Mouse (Mus musculus): ENCODE measurements at regions not wholly inside any gene's neighbourhood (a gene's known extent, or its start where the extent isn't known, plus 50 kb on each side); places are given as distances from the start of the nearest gene placed in this dataset.

DNA sequence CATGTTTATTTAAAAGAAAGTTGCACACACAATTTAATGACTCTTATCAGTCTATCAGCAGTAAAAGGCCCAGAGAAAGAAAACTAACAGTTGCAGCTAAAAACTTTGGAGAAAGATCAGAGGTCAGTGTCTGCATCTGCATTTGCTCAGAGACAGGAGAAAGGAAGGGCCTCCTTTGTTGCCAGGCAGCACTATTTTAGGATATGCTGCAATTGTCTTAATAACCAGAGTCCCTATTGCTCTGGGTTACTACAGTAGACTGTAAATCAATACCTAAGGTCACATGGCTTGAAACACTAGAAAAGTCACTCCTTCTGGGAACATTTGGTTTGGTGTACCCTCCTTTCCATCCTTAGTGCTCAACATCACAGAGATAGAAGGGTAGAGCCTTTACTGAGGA, 175.7 kb downstream of the Hdgfl1 start:
- H3K4me3 ChIP-seq: no peak overlapping the region
- no peaks in the 10 kb centered on the region for H3K4me1 ChIP-seq (replicated peaks)
- H3K27ac ChIP-seq: no peak overlapping the region
- no peak overlapping the region for H3K4me2 ChIP-seq
- no peak for ATAC-seq (replicated peaks; ENCODE audit: insufficient number of reproducible peaks, insufficient read depth, low FRiP score, low read depth)
- H3K9ac ChIP-seq: no peak overlapping the region
- no peaks in the 10 kb centered on the region for H3K9me3 ChIP-seq (replicated peaks)
- H3K36me3 ChIP-seq: no peaks in the 10 kb centered on the region
- H3K27me3 ChIP-seq: no peaks in the 10 kb centered on the region

DNA sequence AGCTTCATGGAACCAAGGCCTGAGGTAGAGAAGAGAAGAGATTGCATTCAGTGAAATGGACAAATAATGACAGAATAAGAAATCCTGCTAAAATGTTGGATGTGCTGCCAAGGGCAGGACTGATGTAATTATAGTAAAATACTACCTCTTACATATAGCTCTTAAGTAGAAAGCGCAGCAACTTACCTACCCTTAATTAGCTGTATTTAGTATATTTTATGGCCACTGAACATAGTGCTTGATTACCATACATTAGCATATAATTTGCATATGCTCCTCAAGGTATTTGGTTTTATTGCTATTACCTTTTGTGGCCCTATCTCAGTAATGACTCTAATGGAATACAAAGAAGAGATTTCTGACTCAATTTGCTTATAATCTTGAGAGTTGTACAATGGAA, 176.2 kb downstream of the Hdgfl1 start:
- Histone ChIP-seq H3K4me2 (no peak overlapping the region), H3K4me1 (replicated peaks) (no peaks in the 10 kb centered on the region), H3K9me3 (replicated peaks) (no peaks in the 10 kb centered on the region), H3K4me3 (no peak overlapping the region), H3K36me3 (no peaks in the 10 kb centered on the region), H3K27me3 (no peaks in the 10 kb centered on the region), H3K27ac (no peak overlapping the region), H3K9ac (no peak overlapping the region)
- WGBS: 98% methylated on average over 1 of the region's 1 CpGs
- no peak for ATAC-seq (replicated peaks; ENCODE audit: insufficient number of reproducible peaks, insufficient read depth, low FRiP score, low read depth)

DNA sequence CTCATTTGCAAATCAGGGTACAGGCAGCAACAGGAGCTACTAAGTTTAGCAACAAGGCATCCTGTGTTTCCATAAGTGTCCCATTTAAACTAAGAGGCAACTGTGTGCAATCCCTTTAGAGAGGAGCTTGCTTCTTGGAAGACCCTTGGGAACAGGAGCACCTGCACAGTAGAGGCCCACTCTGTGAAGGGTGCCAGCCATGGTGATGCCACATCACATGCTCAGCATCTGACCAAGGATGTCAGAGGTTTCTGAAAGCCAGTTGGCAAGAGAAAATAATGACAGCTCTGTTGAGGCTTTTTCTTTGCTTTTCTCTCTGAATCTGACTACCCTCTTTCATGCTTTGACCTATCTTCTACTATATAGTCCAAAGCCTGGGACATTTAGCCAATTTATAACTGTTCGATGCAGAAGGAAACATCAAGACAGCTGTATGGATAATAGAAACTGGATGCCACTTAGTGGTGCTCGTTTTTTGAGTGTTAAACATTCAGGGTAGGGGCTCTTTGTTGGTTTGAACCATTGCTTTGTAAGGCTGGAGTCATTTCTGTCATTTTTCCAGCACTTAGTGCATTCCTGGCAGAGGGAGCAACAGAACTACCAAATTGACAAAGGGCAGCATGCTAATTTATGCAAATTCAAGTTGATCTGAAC, 193.9 kb downstream of the Hdgfl1 start:
- H3K27me3 ChIP-seq: no peaks in the 10 kb centered on the region
- no peak overlapping the region for H3K4me2 ChIP-seq
- 72% methylated on average over 2 of the region's 2 CpGs for WGBS
- no peak overlapping the region for H3K27ac ChIP-seq
- H3K4me3 ChIP-seq: no peak overlapping the region
- ATAC-seq (replicated peaks; ENCODE audit: insufficient number of reproducible peaks, insufficient read depth, low FRiP score, low read depth): no peak
- H3K4me1 ChIP-seq (replicated peaks): no peaks in the 10 kb centered on the region
- H3K36me3 ChIP-seq: no peaks in the 10 kb centered on the region
- no peaks in the 10 kb centered on the region for H3K9me3 ChIP-seq (replicated peaks)
- no peak overlapping the region for H3K9ac ChIP-seq

DNA sequence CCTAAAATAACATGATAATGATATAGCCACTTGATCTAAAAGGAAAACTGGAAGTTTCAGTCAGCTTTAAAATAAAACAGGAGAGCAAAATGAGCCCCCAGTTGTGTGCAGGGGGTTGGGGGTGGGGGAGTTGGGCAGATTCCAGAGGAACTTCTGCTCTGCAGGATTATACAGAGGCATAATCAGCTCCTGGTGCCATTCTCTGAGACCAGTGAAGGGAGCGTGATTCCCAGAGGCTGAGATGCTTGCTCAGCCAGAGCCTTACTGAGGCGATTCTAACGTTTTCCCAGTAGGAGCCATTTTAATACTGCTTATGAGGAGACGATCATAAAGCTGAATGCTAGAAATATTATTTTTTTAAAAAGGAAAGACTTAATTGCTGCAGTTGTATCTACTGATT, 200.5 kb downstream of the Hdgfl1 start:
- no peaks in the 10 kb centered on the region for H3K9me3 ChIP-seq (replicated peaks)
- H3K4me1 ChIP-seq (replicated peaks): no peaks in the 10 kb centered on the region
- no peak overlapping the region for H3K27ac ChIP-seq
- H3K9ac ChIP-seq: no peak overlapping the region
- H3K4me2 ChIP-seq: no peak overlapping the region
- ATAC-seq (replicated peaks; ENCODE audit: insufficient number of reproducible peaks, insufficient read depth, low FRiP score, low read depth): no peak
- no peak overlapping the region for H3K4me3 ChIP-seq
- 58% methylated on average over 4 of the region's 4 CpGs for WGBS
- H3K36me3 ChIP-seq: no peaks in the 10 kb centered on the region
- no peaks in the 10 kb centered on the region for H3K27me3 ChIP-seq

DNA sequence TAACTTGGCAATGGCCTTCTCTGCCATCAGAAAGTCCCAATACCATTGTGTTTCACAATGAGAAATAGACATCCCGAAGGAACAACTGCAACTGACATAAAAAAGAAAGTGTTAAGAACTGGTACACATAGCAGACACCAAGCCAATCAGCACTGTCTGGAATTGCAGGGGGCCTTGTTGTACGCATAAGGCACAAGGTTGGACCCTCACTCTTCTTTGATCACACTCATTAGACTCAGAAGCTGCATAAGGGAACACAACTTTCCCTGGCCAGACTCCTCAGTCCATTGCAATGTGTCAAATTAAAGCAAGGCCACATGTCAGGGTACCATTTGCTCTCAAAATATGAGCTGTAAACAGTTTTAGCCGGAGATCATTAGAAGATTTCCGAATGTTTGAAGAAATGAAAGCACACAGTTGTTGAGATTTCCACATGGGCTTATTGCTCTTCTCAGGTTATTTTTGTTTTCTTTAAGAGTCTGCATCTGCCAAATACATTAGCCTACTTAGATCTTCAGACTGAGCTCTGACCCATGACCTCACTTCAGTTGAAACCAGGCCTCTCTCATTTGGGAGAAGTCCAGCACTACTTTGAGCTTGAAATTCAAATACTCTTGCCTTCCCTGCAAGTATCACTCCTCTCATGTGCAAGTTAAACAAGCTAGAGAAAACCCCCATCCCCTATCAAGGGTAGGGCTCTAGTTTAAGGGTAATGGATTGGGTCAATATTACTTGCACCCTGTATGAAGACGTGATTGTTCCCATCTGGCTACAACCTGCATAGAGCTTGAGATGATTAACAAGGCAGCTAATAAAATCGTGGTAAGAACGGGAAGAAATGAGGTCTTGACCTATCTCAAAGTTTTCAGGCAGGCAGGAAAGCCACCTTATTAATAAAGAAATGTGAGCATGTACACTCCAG, 204.8 kb downstream of the Hdgfl1 start:
- 74% methylated on average over 7 of the region's 7 CpGs for WGBS
- Histone ChIP-seq H3K27ac (no peak overlapping the region), H3K27me3 (no peaks in the 10 kb centered on the region), H3K36me3 (no peaks in the 10 kb centered on the region), H3K4me1 (replicated peaks) (no peaks in the 10 kb centered on the region), H3K4me3 (no peak overlapping the region), H3K4me2 (no peak overlapping the region), H3K9ac (no peak overlapping the region), H3K9me3 (replicated peaks) (no peaks in the 10 kb centered on the region)
- ATAC-seq (replicated peaks; ENCODE audit: insufficient number of reproducible peaks, insufficient read depth, low FRiP score, low read depth): no peak

DNA sequence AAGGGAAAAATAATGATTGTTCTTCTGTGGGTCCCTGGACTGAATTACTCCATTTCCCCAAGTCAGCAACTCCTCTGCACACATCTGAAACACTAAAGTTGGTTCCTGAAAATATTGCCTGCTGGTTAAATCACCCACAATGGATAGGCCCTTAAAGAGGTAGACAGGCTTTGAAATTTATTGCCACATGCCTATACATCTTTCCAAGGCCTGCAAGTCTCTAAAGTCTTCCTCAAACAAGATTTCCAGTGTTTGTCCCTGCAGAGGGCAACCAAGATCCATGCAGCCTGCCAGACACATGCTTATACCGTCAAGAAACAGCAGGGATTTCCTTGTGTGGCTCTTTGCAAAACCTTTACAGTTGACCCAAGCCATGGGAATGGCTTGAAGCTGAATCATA, 211.6 kb downstream of the Hdgfl1 start:
- Histone ChIP-seq H3K27me3 (no peaks in the 10 kb centered on the region), H3K4me2 (no peak overlapping the region), H3K4me1 (replicated peaks) (no peaks in the 10 kb centered on the region), H3K27ac (no peak overlapping the region), H3K36me3 (no peaks in the 10 kb centered on the region), H3K9me3 (replicated peaks) (no peaks in the 10 kb centered on the region), H3K4me3 (no peak overlapping the region), H3K9ac (no peak overlapping the region)
- WGBS: 44% methylated on average over 1 of the region's 1 CpGs
- no peak for ATAC-seq (replicated peaks; ENCODE audit: insufficient number of reproducible peaks, insufficient read depth, low FRiP score, low read depth)

DNA sequence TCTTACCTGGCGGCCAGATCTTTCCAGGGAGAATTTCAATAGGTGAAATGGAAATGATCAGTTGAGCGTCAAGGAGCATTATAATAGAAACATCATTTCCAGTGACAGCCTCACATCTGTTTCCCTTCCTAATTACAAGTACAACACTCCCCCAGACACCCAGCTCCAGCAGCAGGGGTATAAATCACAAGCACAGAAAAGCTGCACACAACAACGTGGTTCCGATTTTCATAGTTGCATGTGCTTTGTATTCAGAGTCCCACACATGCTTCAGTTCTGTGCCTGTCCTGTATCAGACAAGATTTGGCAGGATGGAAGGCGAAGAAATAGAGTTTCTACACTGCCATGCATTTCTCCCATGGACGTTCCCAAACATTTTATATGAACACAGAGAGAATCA, 215.7 kb downstream of the Hdgfl1 start:
- no peak overlapping the region for H3K4me3 ChIP-seq
- H3K4me2 ChIP-seq: no peak overlapping the region
- no peaks in the 10 kb centered on the region for H3K27me3 ChIP-seq
- H3K36me3 ChIP-seq: no peaks in the 10 kb centered on the region
- ATAC-seq (replicated peaks; ENCODE audit: insufficient number of reproducible peaks, insufficient read depth, low FRiP score, low read depth): no peak
- no peak overlapping the region for H3K9ac ChIP-seq
- 68% methylated on average over 6 of the region's 6 CpGs for WGBS
- H3K4me1 ChIP-seq (replicated peaks): no peaks in the 10 kb centered on the region
- H3K27ac ChIP-seq: no peak overlapping the region
- H3K9me3 ChIP-seq (replicated peaks): no peaks in the 10 kb centered on the region

DNA sequence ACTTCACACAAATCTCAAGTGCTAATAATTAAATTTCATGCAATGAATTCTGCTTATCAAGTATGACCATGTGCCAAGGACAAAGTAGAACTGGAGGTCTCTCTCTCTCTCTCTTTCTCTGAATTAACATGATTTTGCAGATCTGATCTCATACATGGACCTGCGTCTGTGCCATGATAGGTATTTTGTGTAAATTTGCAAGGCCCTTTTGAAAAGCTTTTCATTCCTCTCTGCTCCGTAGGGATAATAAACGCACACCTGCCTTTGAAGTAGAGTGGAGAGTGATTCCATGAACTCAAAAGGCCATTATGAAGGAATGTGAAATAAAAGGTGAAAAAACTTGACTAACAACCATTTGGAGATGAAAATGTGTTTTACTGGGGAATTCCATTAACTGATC, 217.8 kb downstream of the Hdgfl1 start:
- H3K9ac ChIP-seq: no peak overlapping the region
- ATAC-seq (replicated peaks; ENCODE audit: insufficient number of reproducible peaks, insufficient read depth, low FRiP score, low read depth): no peak
- H3K4me1 ChIP-seq (replicated peaks): no peaks in the 10 kb centered on the region
- no peaks in the 10 kb centered on the region for H3K27me3 ChIP-seq
- no peaks in the 10 kb centered on the region for H3K9me3 ChIP-seq (replicated peaks)
- 80% methylated on average over 3 of the region's 3 CpGs for WGBS
- H3K36me3 ChIP-seq: no peaks in the 10 kb centered on the region
- no peak overlapping the region for H3K4me3 ChIP-seq
- no peak overlapping the region for H3K4me2 ChIP-seq
- no peak overlapping the region for H3K27ac ChIP-seq

DNA sequence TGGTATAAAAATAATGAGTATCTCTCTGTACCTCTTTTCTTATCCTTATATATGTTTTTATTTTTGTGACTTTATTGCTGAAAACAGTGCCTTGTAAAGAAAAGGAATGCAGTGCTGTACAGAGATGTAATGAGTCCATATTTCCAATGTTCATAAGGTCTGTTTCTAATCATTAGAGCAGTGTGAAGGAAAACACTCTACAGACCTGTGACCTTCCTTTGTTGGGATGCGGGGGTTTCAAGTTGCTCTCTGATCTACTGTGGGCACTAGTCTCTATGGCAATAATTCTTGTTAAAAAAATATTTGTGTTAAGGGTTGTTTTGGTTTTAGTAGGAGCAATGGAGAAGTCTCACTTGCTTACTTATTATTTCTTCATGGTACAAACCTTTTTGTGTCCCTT, 231.0 kb downstream of the Hdgfl1 start:
- H3K9me3 ChIP-seq (replicated peaks): no peaks in the 10 kb centered on the region
- no peak for ATAC-seq (replicated peaks; ENCODE audit: insufficient number of reproducible peaks, insufficient read depth, low FRiP score, low read depth)
- no peak overlapping the region for H3K4me2 ChIP-seq
- H3K36me3 ChIP-seq: no peaks in the 10 kb centered on the region
- 51% methylated on average over 1 of the region's 1 CpGs for WGBS
- H3K4me3 ChIP-seq: no peak overlapping the region
- no peak overlapping the region for H3K27ac ChIP-seq
- no peak overlapping the region for H3K9ac ChIP-seq
- no peaks in the 10 kb centered on the region for H3K27me3 ChIP-seq
- no peaks in the 10 kb centered on the region for H3K4me1 ChIP-seq (replicated peaks)

DNA sequence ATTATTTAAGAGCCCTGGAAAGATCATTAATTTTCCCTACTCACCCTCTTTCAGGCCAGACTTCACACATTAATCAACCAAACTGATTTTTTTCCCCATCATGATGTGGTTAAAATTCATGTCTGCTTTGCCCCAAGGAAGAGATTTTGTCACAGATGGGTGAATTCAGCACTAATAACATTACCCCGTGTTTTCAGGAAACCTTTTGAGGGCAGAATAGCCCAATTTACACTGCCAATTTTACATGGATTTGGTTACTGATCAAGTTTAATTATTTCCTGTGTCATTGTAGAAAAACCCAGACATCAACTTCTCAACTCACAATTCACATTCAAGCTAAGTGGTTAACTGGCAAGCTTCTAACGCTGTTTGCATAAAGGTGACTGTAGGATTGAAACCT, 233.4 kb downstream of the Hdgfl1 start:
- no peaks in the 10 kb centered on the region for H3K27me3 ChIP-seq
- no peak overlapping the region for H3K9ac ChIP-seq
- no peaks in the 10 kb centered on the region for H3K36me3 ChIP-seq
- ATAC-seq (replicated peaks; ENCODE audit: insufficient number of reproducible peaks, insufficient read depth, low FRiP score, low read depth): no peak
- no peaks in the 10 kb centered on the region for H3K9me3 ChIP-seq (replicated peaks)
- no peak overlapping the region for H3K4me2 ChIP-seq
- H3K27ac ChIP-seq: no peak overlapping the region
- H3K4me3 ChIP-seq: no peak overlapping the region
- H3K4me1 ChIP-seq (replicated peaks): no peaks in the 10 kb centered on the region
- 69% methylated on average over 2 of the region's 2 CpGs for WGBS

DNA sequence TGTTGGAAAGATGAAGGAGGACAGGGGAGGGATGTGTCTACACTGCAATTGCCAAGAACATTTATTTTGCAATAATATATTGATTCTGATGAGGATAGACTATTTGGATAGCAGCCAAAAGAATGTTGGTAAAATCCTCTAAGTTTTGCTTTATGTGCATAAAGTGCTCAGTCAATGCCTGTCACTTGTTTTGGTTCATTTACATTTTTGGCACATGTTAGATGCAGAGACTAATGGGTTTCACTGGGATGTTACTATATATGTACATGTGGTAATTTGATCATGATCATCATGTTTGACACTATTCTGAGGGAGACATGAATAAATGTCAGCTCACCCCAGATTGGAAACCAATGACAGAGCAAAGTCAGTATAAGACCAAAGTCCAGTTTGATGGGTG, 237.2 kb downstream of the Hdgfl1 start:
- no peaks in the 10 kb centered on the region for H3K27me3 ChIP-seq
- no peak overlapping the region for H3K4me2 ChIP-seq
- H3K4me3 ChIP-seq: no peak overlapping the region
- no peaks in the 10 kb centered on the region for H3K4me1 ChIP-seq (replicated peaks)
- ATAC-seq (replicated peaks; ENCODE audit: insufficient number of reproducible peaks, insufficient read depth, low FRiP score, low read depth): no peak
- H3K9ac ChIP-seq: no peak overlapping the region
- H3K27ac ChIP-seq: no peak overlapping the region
- no peaks in the 10 kb centered on the region for H3K9me3 ChIP-seq (replicated peaks)
- no peaks in the 10 kb centered on the region for H3K36me3 ChIP-seq

DNA sequence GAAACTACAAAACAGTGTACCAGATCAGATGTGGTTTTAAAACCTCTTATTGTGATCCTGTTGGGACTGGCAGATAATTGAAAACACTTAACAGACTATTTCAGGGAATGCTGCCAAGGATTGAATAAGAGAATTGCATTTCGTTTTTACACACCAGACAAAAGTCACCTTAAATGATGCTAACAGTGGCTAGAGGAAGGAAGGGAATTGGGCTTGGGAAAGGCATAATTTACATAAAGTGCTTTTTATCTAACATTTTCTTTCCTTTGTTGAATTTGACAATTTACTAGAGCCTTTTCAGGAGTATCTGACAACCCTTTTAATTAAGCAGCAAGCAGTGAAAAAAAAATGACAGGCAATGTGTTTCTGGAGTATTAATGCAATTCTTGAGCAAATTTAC, 250.9 kb downstream of the Hdgfl1 start:
- Histone ChIP-seq H3K9ac (no peak overlapping the region), H3K9me3 (replicated peaks) (no peaks in the 10 kb centered on the region), H3K4me1 (replicated peaks) (no peaks in the 10 kb centered on the region), H3K4me3 (no peak overlapping the region), H3K27ac (no peak overlapping the region), H3K27me3 (no peaks in the 10 kb centered on the region), H3K4me2 (no peak overlapping the region), H3K36me3 (no peaks in the 10 kb centered on the region)
- no peak for ATAC-seq (replicated peaks; ENCODE audit: insufficient number of reproducible peaks, insufficient read depth, low FRiP score, low read depth)
- WGBS: 17% methylated on average over 1 of the region's 1 CpGs
